Mouse (Mus musculus) 3T3-L1 (cell line): ENCODE data around the gene Tmem211.

Source experiments
- DNase-seq: peaks from one replicate; pipeline ENCODE4 v3.0.0-alpha.2; 2015; ENCODE audit warnings: low read depth, low spot score

Gene Tmem211

GRCm38 (mm10) chr5:113271207-113271811, 44.6 kb downstream of the Tmem211 start:
- DNase-seq, result no peak

GRCm38 (mm10) chr5:113275839-113276238, 49.1 kb downstream of the Tmem211 start:
- DNase-seq, result no peak

GRCm38 (mm10) chr5:113280138-113280856, 53.6 kb downstream of the Tmem211 start:
- no peak for DNase-seq

- DNase-seq, result no peak
These were observed 54.8 kb downstream of the Tmem211 start for GRCm38 (mm10) chr5:113281557-113281956.

- no peak for DNase-seq
These were observed 57.0 kb downstream of the Tmem211 start for GRCm38 (mm10) chr5:113283726-113284125.

GRCm38 (mm10) chr5:113285541-113285940, 58.8 kb downstream of the Tmem211 start:
- DNase-seq, result no peak

GRCm38 (mm10) chr5:113286048-113286447, 59.3 kb downstream of the Tmem211 start:
- no peak for DNase-seq

- no peak for DNase-seq
These were observed 60.1 kb downstream of the Tmem211 start for GRCm38 (mm10) chr5:113286591-113287520.

GRCm38 (mm10) chr5:113287762-113288161, 61.1 kb downstream of the Tmem211 start:
- no peak for DNase-seq

GRCm38 (mm10) chr5:113288490-113288889, 61.8 kb downstream of the Tmem211 start:
- no peak for DNase-seq
